Mouse (Mus musculus): ENCODE data around the gene Abca8a. TPM values are rescaled to one million over a fixed set of nuclear protein-coding genes. Genes with fewer than 3 reads are reported as not detected.

Abca8a gene
- polyA plus RNA-seq, 1 experiment = not detected

DNA sequence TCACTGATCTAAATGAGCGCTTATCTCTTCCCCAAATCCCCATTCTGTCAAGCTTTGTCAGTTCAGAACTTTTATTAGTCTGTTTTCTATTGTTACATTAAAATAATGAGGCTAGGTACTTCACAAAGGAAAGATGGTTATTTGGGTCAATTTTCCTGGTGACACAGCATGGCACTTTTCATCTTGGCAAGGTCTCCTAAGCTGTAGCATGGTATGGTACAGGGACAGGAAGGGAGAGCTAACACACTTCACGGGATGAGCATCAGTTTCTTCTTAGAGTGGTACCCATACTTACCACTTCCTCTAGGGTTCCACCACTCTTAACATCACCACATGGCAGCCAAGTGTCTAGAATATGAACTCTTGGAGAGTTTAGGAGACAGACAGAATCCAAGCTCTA is 113.9 kb downstream of the Abca8a start:
- H3K4me3 ChIP-seq (ENCODE audit: insufficient read depth, poor library complexity, severe bottlenecking) = no peak overlapping the region

More for the DNA sequence above, 113.9 kb downstream of the Abca8a start:
- H3K36me3 ChIP-seq (ENCODE audit: control insufficient read depth, insufficient read depth) = no peaks in the 10 kb centered on the region
- no peaks in the 10 kb centered on the region for H3K79me3 ChIP-seq (ENCODE audit: low read depth)
- H3ac ChIP-seq (ENCODE audit: control insufficient read depth, insufficient read length, low read depth) = no peak overlapping the region
- TF ChIP-seq CTCF (IDR thresholded peaks at IDR 0.05; ENCODE audit: control insufficient read depth, insufficient read depth, insufficient read length) (no peak), CEBPB (IDR thresholded peaks at IDR 0.05; ENCODE audit: low read depth) (no peak), MAX (IDR thresholded peaks at IDR 0.05) (no peak), MYOD1 (IDR thresholded peaks at IDR 0.05; ENCODE audit: control insufficient read depth, insufficient read length, low read depth) (no peak), USF1 (IDR thresholded peaks at IDR 0.05; ENCODE audit: low read depth) (no peak), MYOG (IDR thresholded peaks at IDR 0.05; ENCODE audit: control insufficient read depth, extremely low read depth, insufficient read length) (no peak), FOSL1 (IDR thresholded peaks at IDR 0.05; ENCODE audit: insufficient read depth, low read length, poor library complexity, severe bottlenecking) (no peak)
- no peaks in the 10 kb centered on the region for H3K79me2 ChIP-seq (ENCODE audit: control insufficient read depth, insufficient read depth)
- H3K27me3 ChIP-seq (ENCODE audit: control insufficient read depth, insufficient read depth, insufficient read length) = no peaks in the 10 kb centered on the region

Other genes starting within 250 kb of the Abca8a start
- gene Abca8b, start 100.1 kb downstream of the Abca8a start, polyA plus RNA-seq (2012; fragmentation: generic; extraction: Trizol) = 0.09 TPM
- not detected for gene Abca9, start 72.2 kb upstream of the Abca8a start, polyA plus RNA-seq (2012; fragmentation: generic; extraction: Trizol)
- not detected for gene Abca6, start 155.8 kb upstream of the Abca8a start, polyA plus RNA-seq (2012; fragmentation: generic; extraction: Trizol)
- gene Abca5, start 241.7 kb upstream of the Abca8a start, polyA plus RNA-seq (2012; fragmentation: generic; extraction: Trizol) = 0.99 TPM